Mouse (Mus musculus): ENCODE data around the gene Gp9.

Gene Gp9

GRCm38 (mm10) chr6:87809651-87810161 lies 31.8 kb downstream of the Gp9 start:
- DNase-seq (ENCODE audit: low read depth, low spot score), result peak; percentile 52

GRCm38 (mm10) chr6:87810311-87810710 lies 32.4 kb downstream of the Gp9 start:
- DNase-seq (ENCODE audit: low read depth, low spot score), result no peak

GRCm38 (mm10) chr6:87810713-87811669 lies 33.1 kb downstream of the Gp9 start:
- DNase-seq (ENCODE audit: low read depth, low spot score), result peak; percentile 69

- peak; percentile 95 for DNase-seq (ENCODE audit: low read depth, low spot score)
Observed at GRCm38 (mm10) chr6:87811675-87812338, 33.9 kb downstream of the Gp9 start, which contains the start of gene Rab43. Rab43 (minus strand) TSS chr6:87812164.

- no peak for DNase-seq (ENCODE audit: low read depth, low spot score)
Observed at GRCm38 (mm10) chr6:87812656-87813055, 34.8 kb downstream of the Gp9 start.

GRCm38 (mm10) chr6:87814486-87814885 lies 36.6 kb downstream of the Gp9 start:
- DNase-seq (ENCODE audit: low read depth, low spot score), result no peak

GRCm38 (mm10) chr6:87820366-87820765 lies 42.5 kb downstream of the Gp9 start:
- no peak for DNase-seq (ENCODE audit: low read depth, low spot score)

Data from brain, adult 2 months (tissue).